Mouse (Mus musculus) CD4-positive, CD25-positive, alpha-beta regulatory T cell, adult 4 months (primary cell): ENCODE measurements around the gene Mtch1. TPM values are rescaled to one million over a fixed set of nuclear protein-coding genes. Genes with fewer than 3 reads are reported as not detected.
"Not testable (repeated sequence)": the region's sequence is repeated elsewhere in the genome, so short reads cannot be mapped to it uniquely, and the experiment has no call there.

Experiments
- ATAC-seq: one replicate; pipeline ENCODE4 v1.8.0; 2017
- polyA plus RNA-seq, 2 experiments: library from polyadenylated mRNA; unstranded; fragments of 100-300 nt; shearing (Covaris generic); gene quantifications; one replicate each; pipeline ENCODE4 v1.2.1; 2017

Gene Mtch1
- polyA plus RNA-seq, 2 experiments from 2014 or later, result 11.0 to 13.9 TPM

GRCm38 (mm10) chr17:29361982-29362691, 14.4 kb upstream of the Mtch1 start:
- ATAC-seq, result no peak

- no peak for ATAC-seq
These were observed 13.1 kb upstream of the Mtch1 start, which contains the start of gene Fgd2 for GRCm38 (mm10) chr17:29360761-29361221. Gene Fgd2, plus strand, starts transcription at chr17:29360914.

GRCm38 (mm10) chr17:29358928-29359327, 11.2 kb upstream of the Mtch1 start:
- no peak for ATAC-seq

GRCm38 (mm10) chr17:29356882-29357281, 9.1 kb upstream of the Mtch1 start:
- ATAC-seq, result no peak

- no peak for ATAC-seq
These were observed 8.7 kb upstream of the Mtch1 start for GRCm38 (mm10) chr17:29356479-29356856.

- ATAC-seq, result no peak
These were observed 8.2 kb upstream of the Mtch1 start for GRCm38 (mm10) chr17:29355841-29356478.

- ATAC-seq, result no peak
These were observed 7.7 kb upstream of the Mtch1 start for GRCm38 (mm10) chr17:29355461-29355840.

- not testable (repeated sequence) for ATAC-seq
These were observed 3.3 kb upstream of the Mtch1 start for GRCm38 (mm10) chr17:29351056-29351455.

GRCm38 (mm10) chr17:29348996-29349395, 1.3 kb upstream of the Mtch1 start:
- ATAC-seq, result no peak

- ATAC-seq, result peak; percentile 14
These were observed 549 bp downstream of the Mtch1 start for GRCm38 (mm10) chr17:29347126-29347644.

GRCm38 (mm10) chr17:29346496-29347125, 1.1 kb downstream of the Mtch1 start:
- ATAC-seq, result no peak

- no peak for ATAC-seq
These were observed 2.5 kb downstream of the Mtch1 start for GRCm38 (mm10) chr17:29345272-29345671.

- no peak for ATAC-seq
These were observed 4.5 kb downstream of the Mtch1 start for GRCm38 (mm10) chr17:29343241-29343640.

GRCm38 (mm10) chr17:29342010-29342910, 5.5 kb downstream of the Mtch1 start:
- ATAC-seq, result no peak

- peak; percentile 84 for ATAC-seq
These were observed 6.1 kb downstream of the Mtch1 start for GRCm38 (mm10) chr17:29341591-29342003.

- no peak for ATAC-seq
These were observed 7.1 kb downstream of the Mtch1 start for GRCm38 (mm10) chr17:29340406-29341261.

- ATAC-seq, result no peak
These were observed 8.5 kb downstream of the Mtch1 start for GRCm38 (mm10) chr17:29339170-29339768.

GRCm38 (mm10) chr17:29337979-29338823, 9.5 kb downstream of the Mtch1 start:
- ATAC-seq, result no peak

- ATAC-seq, result no peak
These were observed 11.3 kb downstream of the Mtch1 start for GRCm38 (mm10) chr17:29336266-29336990.
